Mouse (Mus musculus) gastrocnemius, adult 2 months (tissue): ENCODE measurements around the gene Gm13088. TPM values are rescaled to one million over a fixed set of nuclear protein-coding genes. Genes with fewer than 3 reads are reported as not detected.
"Not testable (repeated sequence)": the region's sequence is repeated elsewhere in the genome, so short reads cannot be mapped to it uniquely, and the experiment has no call there.

Source experiments
- DNase-seq: peaks from one replicate; pipeline ENCODE4 v3.0.0; 2022
- H3K27ac ChIP-seq: fragments of 200-600 bp; 2 replicates; pipeline ENCODE4 v1.8.1; 2022; ENCODE audit warnings: mild to moderate bottlenecking
- H3K4me3 ChIP-seq: fragments of 200-600 bp; 2 replicates; pipeline ENCODE4 v1.8.1; 2022; ENCODE audit warnings: mild to moderate bottlenecking, moderate library complexity
- CTCF ChIP-seq: fragments of 200-600 bp; IDR thresholded peaks from 2 replicates; pipeline ENCODE4 v1.8.1; 2022; ENCODE audit warnings: antibody characterized with exemption, mild to moderate bottlenecking, moderate library complexity
- intact Hi-C: fragments of 180-260 bp; cut with DNase I; formaldehyde crosslinking; loops from one replicate; pipeline ENCODE4 v1.15.1; 2025
- long read RNA-seq, 2 experiments: library from polyadenylated mRNA; stranded (forward); transcript quantifications; one replicate each; pipeline ENCODE4 v2.0.0; 2021
- total RNA-seq, 2 experiments: library from RNA; stranded (reverse); gene quantifications; 2 replicates each; pipeline ENCODE4 v1.2.3; 2021

Gene Gm13088
- total RNA-seq = not detected
- long read RNA-seq, experiment 1 = 0 reads
- long read RNA-seq, experiment 2 = 0 reads

DNA sequence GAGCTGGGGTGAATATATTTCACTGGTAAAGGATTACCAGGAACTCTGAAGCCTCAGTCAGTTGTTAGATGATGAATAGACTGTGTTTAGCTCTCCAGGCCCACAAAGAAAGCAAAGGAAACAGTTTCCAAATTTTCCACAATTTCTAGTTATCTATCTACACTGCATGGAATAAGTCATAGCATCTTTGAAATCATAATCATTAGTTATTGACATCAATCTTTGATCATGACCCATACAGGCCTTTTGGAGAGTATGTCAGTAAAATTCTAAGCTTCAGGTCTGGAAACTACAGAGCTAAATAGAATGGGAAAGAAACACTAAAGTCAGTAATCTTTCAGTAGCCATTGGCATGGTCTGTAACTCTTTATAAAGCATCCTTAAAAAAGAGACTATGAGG, at the start of gene Gm13088:
Gm13088 (minus strand) TSS at position 101 of the 400 bp plus-strand sequence.
- H3K27ac ChIP-seq, intact Hi-C loops, DNase-seq, H3K4me3 ChIP-seq: not testable (repeated sequence)

DNA sequence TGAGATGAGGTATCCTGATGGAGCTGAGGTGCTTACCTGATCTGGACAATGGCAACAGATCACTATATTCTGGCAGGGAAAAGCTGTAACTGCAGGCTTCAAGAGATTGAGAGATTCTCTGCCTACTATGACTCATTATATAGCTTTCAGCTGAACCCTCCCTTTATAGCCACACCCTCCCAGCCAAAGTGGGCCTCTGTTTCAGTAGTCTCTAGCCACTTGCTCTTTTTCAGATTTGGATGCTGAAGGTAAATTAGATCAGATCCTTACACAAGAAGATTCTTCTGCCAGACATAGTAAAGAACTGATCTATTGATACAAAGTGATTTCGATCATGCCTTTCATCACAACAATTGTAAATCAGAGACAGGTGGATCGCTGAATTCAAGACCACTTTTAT, 45.6 kb upstream of the Gm13088 start, which contains the start of gene Gm13089:
Gm13089 (minus strand) TSS at position 101 of the 400 bp plus-strand sequence.
- H3K4me3 ChIP-seq = no peak within 1 kb of the TSS
- no peak for TF ChIP-seq CTCF
- no peak within 1 kb of the TSS for H3K27ac ChIP-seq
- intact Hi-C loops = no loop called here
- no peak for DNase-seq

DNA sequence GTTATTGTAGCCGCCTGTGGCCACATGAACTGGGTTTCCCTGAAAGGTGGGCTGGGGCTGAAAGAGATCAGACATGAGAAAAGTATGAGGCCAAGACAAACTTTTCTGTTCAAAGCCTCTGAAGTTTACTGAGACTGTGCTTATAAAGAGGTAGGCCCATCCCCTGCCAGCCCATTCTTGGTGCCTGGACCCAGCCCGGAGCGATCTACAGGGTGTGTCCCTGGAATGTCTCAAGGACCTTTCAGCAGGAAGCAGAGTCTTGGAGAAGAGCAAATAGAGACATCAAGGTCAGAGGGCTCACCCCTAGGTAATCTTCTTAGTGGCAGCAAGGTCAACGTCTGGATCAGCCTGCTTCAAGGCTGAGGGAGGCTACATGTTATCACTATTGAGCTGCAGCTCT, 38.9 kb downstream of the Gm13088 start:
- intact Hi-C loops = loop anchor here (5.0 kb wide), 1 partner anchor 279 kb away; no protein-coding TSS in a partner anchor
- DNase-seq = not testable (repeated sequence)

DNA sequence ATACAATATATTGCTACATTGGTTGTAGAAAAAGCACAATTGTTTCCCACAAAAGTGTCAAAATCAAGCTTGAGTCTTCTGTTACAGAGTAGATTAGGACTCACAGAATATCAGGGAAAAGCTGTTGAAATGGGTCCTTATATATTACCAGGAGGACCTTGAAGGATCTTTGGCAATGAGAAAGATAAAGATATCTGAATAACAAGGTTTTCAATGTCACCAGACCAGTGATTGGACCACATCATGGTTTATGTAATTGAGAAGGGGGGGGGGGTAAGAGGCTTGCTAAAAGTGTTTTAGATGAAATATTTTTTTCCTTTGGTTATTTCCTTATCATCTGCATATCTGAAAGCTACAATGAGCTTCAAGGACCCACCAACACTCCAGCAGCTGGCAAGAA, 42.3 kb downstream of the Gm13088 start, which contains the start of gene Gm13083:
Gm13083 (plus strand) TSS at position 301 of the 400 bp plus-strand sequence.
- H3K27ac ChIP-seq, DNase-seq, H3K4me3 ChIP-seq: not testable (repeated sequence)
- intact Hi-C loops = loop anchor here (5.0 kb wide), 1 partner anchor 283 kb away; no protein-coding TSS in a partner anchor

More for the DNA sequence above, 38.9 kb downstream of the Gm13088 start:
- H3K4me3 ChIP-seq, H3K27ac ChIP-seq: not testable (repeated sequence)

DNA sequence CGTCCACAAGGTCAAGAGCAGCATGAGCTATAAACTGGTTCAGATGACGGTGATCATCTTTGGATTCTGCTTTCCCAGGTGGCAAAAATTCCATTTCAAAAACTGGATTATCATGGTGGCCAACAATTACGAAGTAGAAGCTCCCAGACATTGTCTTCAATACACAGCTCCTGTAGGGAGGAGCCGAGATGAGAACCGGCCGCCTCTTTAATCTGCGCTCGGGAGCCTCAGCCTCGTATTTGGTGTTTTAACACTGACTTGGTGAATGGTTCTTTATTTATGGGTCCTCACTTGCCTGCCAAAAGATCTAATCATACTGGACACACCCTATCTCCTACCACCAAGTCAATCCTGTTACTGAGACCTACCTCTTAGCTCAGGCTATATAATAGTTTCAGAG, 45.1 kb downstream of the Gm13088 start:
- DNase-seq, intact Hi-C loops, H3K4me3 ChIP-seq, H3K27ac ChIP-seq: not testable (repeated sequence)

Other genes with a start within 250 kb of the Gm13088 start
- gene Pramef8, start 244.8 kb downstream of the Gm13088 start, total RNA-seq = 1 to 10 TPM; 6.2 to 7.8 TPM
- not detected for gene Oog4, start 206.9 kb downstream of the Gm13088 start, total RNA-seq
- not detected for gene Gm13043, start 145.9 kb downstream of the Gm13088 start, total RNA-seq
- gene Gm13040, start 121.3 kb downstream of the Gm13088 start, total RNA-seq = not detected
- gene BC080695, start 105.5 kb downstream of the Gm13088 start, total RNA-seq = not detected
- not detected for gene Gm13057, start 105.5 kb downstream of the Gm13088 start, total RNA-seq
- not detected for gene Gm13083, start 42.2 kb downstream of the Gm13088 start, total RNA-seq
- gene Gm13089, start 45.5 kb upstream of the Gm13088 start, total RNA-seq = not detected
- not detected for gene Gm13078, start 62.2 kb upstream of the Gm13088 start, total RNA-seq
- not detected for gene Gm13023, start 132.1 kb upstream of the Gm13088 start, total RNA-seq
- not detected for gene Gm13084, start 158.8 kb upstream of the Gm13088 start, total RNA-seq
- gene Gm13103, start 189.3 kb upstream of the Gm13088 start, total RNA-seq = not detected
- gene Pramef6, start 243.1 kb upstream of the Gm13088 start, total RNA-seq = not detected